Mouse (Mus musculus) liver, embryonic 14.5 days (tissue): ENCODE measurements around the gene Ccdc13. TPM values are rescaled to one million over a fixed set of nuclear protein-coding genes. Genes with fewer than 3 reads are reported as not detected.

Source experiments
- ATAC-seq: fragments of 200-750 bp; cut with Nextera tagmentation; 2 replicates; pipeline ENCODE4 v1.8.0; 2017; ENCODE audit warnings: moderate number of reproducible peaks, mild to moderate bottlenecking, moderate library complexity; ENCODE audit not compliant: insufficient read depth
- DNase-seq, 3 experiments: peaks; one replicate each; pipeline ENCODE4 v3.0.0-alpha.2; 2012 to 2013; ENCODE audit warnings: low read depth in 3 of 3, low spot score in 3 of 3
- H3K27ac ChIP-seq: fragments of 300-500 bp; sonication (generic); 2 replicates; pipeline ENCODE4 v1.5.1; 2014; ENCODE audit warnings: moderate library complexity, mild to moderate bottlenecking, control low read depth, inconsistent platforms
- H3K27me3 ChIP-seq: fragments of 300-500 bp; sonication (generic); 2 replicates; pipeline ENCODE4 v1.6.1; 2014; ENCODE audit warnings: mild to moderate bottlenecking, low read length, moderate library complexity; ENCODE audit not compliant: control insufficient read depth, insufficient read depth
- H3K36me3 ChIP-seq: fragments of 300-500 bp; sonication (generic); replicated peaks from 2 replicates; pipeline ENCODE4 v1.6.1; 2014; ENCODE audit warnings: low read depth; ENCODE audit not compliant: control insufficient read depth, insufficient read depth
- H3K4me1 ChIP-seq, 2 experiments: fragments of 200-500 bp in 1 of 2; fragments of 300-500 bp in 1 of 2; sonication (generic) in 1 of 2; replicated peaks; 2 replicates each; pipeline ENCODE4 v1.6.1; 2012 to 2014; ENCODE audit warnings: antibody characterized with exemption in 1 of 2, inconsistent platforms in 1 of 2, low read length in 1 of 2; ENCODE audit not compliant: control insufficient read depth in 2 of 2, insufficient read depth in 2 of 2
- H3K4me2 ChIP-seq: fragments of 300-500 bp; sonication (generic); 2 replicates; pipeline ENCODE4 v1.6.1; 2014; ENCODE audit warnings: low read depth, mild to moderate bottlenecking, control low read depth, moderate library complexity
- H3K4me3 ChIP-seq, 2 experiments: fragments of 200-500 bp in 1 of 2; fragments of 300-500 bp in 1 of 2; sonication (generic) in 1 of 2; 2 replicates each; pipeline ENCODE4 v1.5.1; 2012 to 2014; ENCODE audit warnings: low read depth in 2 of 2, low read length in 2 of 2, mild to moderate bottlenecking in 2 of 2, control low read depth in 1 of 2, inconsistent platforms in 1 of 2, moderate library complexity in 1 of 2; ENCODE audit not compliant: insufficient read depth in 1 of 2
- H3K9ac ChIP-seq: fragments of 300-500 bp; sonication (generic); replicated peaks from 2 replicates; pipeline ENCODE4 v1.6.1; 2014; ENCODE audit warnings: mild to moderate bottlenecking, control low read depth, moderate library complexity
- H3K9me3 ChIP-seq: fragments of 300-500 bp; sonication (generic); 2 replicates; pipeline ENCODE4 v1.6.1; 2016; ENCODE audit warnings: low read length, mixed read lengths; ENCODE audit not compliant: control insufficient read depth
- CTCF ChIP-seq: IDR thresholded peaks from 2 replicates; pipeline ENCODE4 v1.5.1; 2016; ENCODE audit warnings: antibody characterized with exemption, low read depth, control low read depth
- EP300 ChIP-seq: IDR thresholded peaks from 2 replicates; pipeline ENCODE4 v1.6.1; 2016; ENCODE audit warnings: antibody characterized with exemption, low read depth
- WGBS: fragments of 180-500 bp; shearing (Covaris S2); extraction: QIAGEN DNeasy Blood & Tissue Kit; methylation state at CpG from one replicate; pipeline ENCODE4 v1.1.7; 2014; ENCODE audit not compliant: insufficient replicate concordance; 5-methylcytosine and 5-hydroxymethylcytosine counted together
- polyA plus RNA-seq, 2 experiments: library from polyadenylated mRNA; depleted of rRNA in 1 of 2; stranded (reverse) in 1 of 2; unstranded in 1 of 2; fragments of >200 nt; fragmentation: Nextera tagmentation in 1 of 2; extraction: Ambion mirVana in 1 of 2; gene quantifications; 2 replicates each; pipeline versions ENCODE4 v1.2.1 to v1.2.3; 2012 to 2014

Ccdc13 gene
- polyA plus RNA-seq, 2 experiments = not detected

DNA sequence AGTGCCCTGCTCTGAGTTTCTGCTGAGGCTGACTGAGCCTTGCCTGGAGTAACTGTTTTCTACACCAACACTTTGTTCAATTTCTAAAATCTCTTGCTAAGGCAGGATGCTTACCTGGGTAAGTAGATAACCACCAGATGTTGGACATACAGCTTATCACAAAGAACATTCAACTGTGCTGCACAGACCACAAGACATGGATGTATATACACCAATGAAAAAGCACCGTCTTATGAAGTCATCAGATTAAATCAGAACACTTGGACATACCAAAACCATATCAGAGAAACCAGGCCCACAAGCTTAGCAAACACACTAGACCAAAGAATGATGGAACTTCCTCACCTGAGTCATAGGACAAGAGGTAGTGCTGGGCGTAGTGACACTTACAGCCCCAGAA is 20.1 kb upstream of the Ccdc13 start:
- H3K27me3 ChIP-seq = no peaks in the 10 kb centered on the region
- ATAC-seq (no peak), DNase-seq (no peak)
- no peaks in the 10 kb centered on the region for H3K9me3 ChIP-seq
- H3K36me3 ChIP-seq = no peaks in the 10 kb centered on the region
- TF ChIP-seq CTCF (no peak), EP300 (0 out of 2 replicates have a peak, but pooled peaks have one; percentile 14)
- H3K4me1 ChIP-seq = peaks cover 17 to 24% of the 10 kb centered on the region in 2 experiments
- H3K9ac ChIP-seq = no peak overlapping the region
- WGBS = 48% methylated on average over 2 of the region's 2 CpGs
- no peak overlapping the region for H3K4me2 ChIP-seq
- H3K4me3 ChIP-seq = no peak overlapping the region
- H3K27ac ChIP-seq = no peak overlapping the region

GRCm38 (mm10) chr9:121858153-121858488 is 18.9 kb upstream of the Ccdc13 start, which contains the start of gene Higd1a:
Higd1a (minus strand) TSS chr9:121858362.
- ATAC-seq (peak; percentile 14; the same call in 1 of the 2 replicates), DNase-seq (no peak)
- Histone ChIP-seq H3K9ac (peak within 1 kb of the TSS; percentile 90), H3K27ac (peak within 1 kb of the TSS; percentile 76), H3K4me2 (peak within 1 kb of the TSS; percentile 94), H3K4me1 (peaks cover 17 to 24% of the 10 kb centered on the region in 2 experiments), H3K36me3 (no peaks in the 10 kb centered on the region), H3K9me3 (no peaks in the 10 kb centered on the region), H3K27me3 (no peaks in the 10 kb centered on the region), H3K4me3 (peak within 1 kb of the TSS; percentile 91 to 95)
- WGBS = 0% methylated on average over 6 of the region's 6 CpGs
- TF ChIP-seq EP300 = no peak
- TF ChIP-seq CTCF = no peak

- Histone ChIP-seq H3K27ac (peak overlapping the region; percentile 76), H3K9me3 (no peaks in the 10 kb centered on the region), H3K4me2 (peak overlapping the region; percentile 94), H3K27me3 (no peaks in the 10 kb centered on the region), H3K36me3 (no peaks in the 10 kb centered on the region), H3K9ac (peak overlapping the region; percentile 90), H3K4me1 (peaks cover 17 to 24% of the 10 kb centered on the region in 2 experiments), H3K4me3 (peak overlapping the region; percentile 91 to 95)
- under 1% methylated on average over 70 of the region's 70 CpGs for WGBS
- TF ChIP-seq CTCF (peak; percentile 50), EP300 (0 out of 2 replicates have a peak, but pooled peaks have one; percentile 32)
- DNase-seq = peak; percentile 91 to 93 (median 92)
- ATAC-seq = peak; percentile 95
Measured at GRCm38 (mm10) chr9:121857474-121858152, 18.4 kb upstream of the Ccdc13 start.

- peaks cover 17 to 24% of the 10 kb centered on the region in 2 experiments for H3K4me1 ChIP-seq
- H3K4me3 ChIP-seq = peak overlapping the region; percentile 91 to 95
- H3K4me2 ChIP-seq = peak overlapping the region; percentile 94
- H3K27ac ChIP-seq = peak overlapping the region; percentile 76
- ATAC-seq (peak; percentile 47), DNase-seq (no peak)
- H3K27me3 ChIP-seq = no peaks in the 10 kb centered on the region
- peaks cover 3% of the 10 kb centered on the region; the same call in 1 of the 2 replicates for H3K36me3 ChIP-seq
- TF ChIP-seq CTCF (0 out of 2 replicates have a peak, but pooled peaks have one; percentile 6), EP300 (no peak)
- H3K9ac ChIP-seq = peak overlapping the region; percentile 90
- no peaks in the 10 kb centered on the region for H3K9me3 ChIP-seq
- WGBS = 1% methylated on average over 38 of the region's 39 CpGs
Measured at GRCm38 (mm10) chr9:121856649-121857416, 17.6 kb upstream of the Ccdc13 start.

DNA sequence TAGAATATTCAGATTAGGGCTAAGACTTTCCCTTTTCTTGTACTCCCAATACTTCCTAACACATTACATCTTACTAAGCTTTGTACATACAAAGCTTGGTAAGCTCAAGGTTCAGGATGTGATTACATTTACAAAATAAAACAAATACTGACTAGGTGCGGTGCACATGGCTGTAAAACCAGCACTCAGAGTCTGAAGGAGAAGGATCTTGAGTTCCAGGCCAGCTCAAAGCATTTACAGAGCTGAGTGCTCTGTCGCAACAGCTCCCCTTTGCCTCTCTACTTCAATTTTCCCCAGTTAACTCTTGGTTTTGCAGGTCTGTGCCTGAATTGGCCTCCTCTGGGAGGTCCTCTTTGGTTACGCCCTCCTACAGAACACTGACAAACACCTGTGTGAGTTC is 15.0 kb upstream of the Ccdc13 start:
- no peak for TF ChIP-seq EP300
- no peak for TF ChIP-seq CTCF
- peaks cover 17 to 23% of the 10 kb centered on the region in 2 experiments for H3K4me1 ChIP-seq
- H3K36me3 ChIP-seq = peaks cover 10% of the 10 kb centered on the region
- 82% methylated on average over 3 of the region's 3 CpGs for WGBS
- H3K4me3 ChIP-seq = no peak overlapping the region
- H3K9me3 ChIP-seq = no peaks in the 10 kb centered on the region
- H3K4me2 ChIP-seq = no peak overlapping the region
- no peaks in the 10 kb centered on the region for H3K27me3 ChIP-seq
- H3K27ac ChIP-seq = no peak overlapping the region
- ATAC-seq (no peak), DNase-seq (no peak)
- H3K9ac ChIP-seq = no peak overlapping the region
